Mouse (Mus musculus) limb, embryonic 11.5 days (tissue): Measurements from ENCODE around the gene Mllt3. TPM values are rescaled to one million over a fixed set of nuclear protein-coding genes. Genes with fewer than 3 reads are reported as not detected.

ENCODE experiments used
- ATAC-seq: fragments of 200-750 bp; cut with Nextera tagmentation; 2 replicates; pipeline ENCODE4 v1.8.0; 2017; ENCODE audit warnings: low read depth; ENCODE audit not compliant: insufficient number of reproducible peaks, low FRiP score, low TSS enrichment
- DNase-seq: peaks from one replicate; pipeline ENCODE4 v3.0.0-alpha.2; 2015; ENCODE audit warnings: low spot score
- H3K27ac ChIP-seq: fragments of 300-500 bp; sonication (generic); replicated peaks from 2 replicates; pipeline ENCODE4 v1.5.1; 2014; ENCODE audit warnings: low read depth, mild to moderate bottlenecking, low read length
- H3K27me3 ChIP-seq: fragments of 300-500 bp; sonication (generic); 2 replicates; pipeline ENCODE4 v1.6.1; 2014; ENCODE audit warnings: mild to moderate bottlenecking, low read length, mixed read lengths; ENCODE audit not compliant: control insufficient read depth, insufficient read depth
- H3K36me3 ChIP-seq: fragments of 300-500 bp; sonication (generic); 2 replicates; pipeline ENCODE4 v1.6.1; 2014; ENCODE audit warnings: mild to moderate bottlenecking, low read length, moderate library complexity, mixed read lengths; ENCODE audit not compliant: control insufficient read depth, insufficient read depth
- H3K4me1 ChIP-seq: fragments of 300-500 bp; sonication (generic); 2 replicates; pipeline ENCODE4 v1.6.1; 2014; ENCODE audit warnings: low read length, mixed read lengths; ENCODE audit not compliant: control insufficient read depth, insufficient read depth
- H3K4me2 ChIP-seq: fragments of 300-500 bp; sonication (generic); 2 replicates; pipeline ENCODE4 v1.6.1; 2014; ENCODE audit warnings: low read depth, mild to moderate bottlenecking, moderate library complexity; ENCODE audit not compliant: severe bottlenecking
- H3K4me3 ChIP-seq: fragments of 300-500 bp; sonication (generic); 2 replicates; pipeline ENCODE4 v1.5.1; 2014; ENCODE audit warnings: low read depth, low read length
- H3K9ac ChIP-seq: fragments of 300-500 bp; sonication (generic); 2 replicates; pipeline ENCODE4 v1.6.1; 2014; ENCODE audit warnings: mild to moderate bottlenecking, low read length
- H3K9me3 ChIP-seq: fragments of 300-500 bp; sonication (generic); 2 replicates; pipeline ENCODE4 v1.6.1; 2016; ENCODE audit warnings: low read length; ENCODE audit not compliant: control insufficient read depth
- WGBS: fragments of 180-500 bp; shearing (Covaris S2); extraction: QIAGEN DNeasy Blood & Tissue Kit; methylation state at CpG from one replicate; pipeline ENCODE4 v1.1.7; 2014; 5-methylcytosine and 5-hydroxymethylcytosine counted together
- polyA plus RNA-seq: library from polyadenylated mRNA; unstranded; fragments of >200 nt; fragmentation: Nextera tagmentation; extraction: Ambion mirVana; gene quantifications from 2 replicates; pipeline ENCODE4 v1.2.1, GENCODE M21; 2014

Mllt3 gene
- polyA plus RNA-seq, 1 experiment from 2014 or later, result 60.0 TPM

DNA sequence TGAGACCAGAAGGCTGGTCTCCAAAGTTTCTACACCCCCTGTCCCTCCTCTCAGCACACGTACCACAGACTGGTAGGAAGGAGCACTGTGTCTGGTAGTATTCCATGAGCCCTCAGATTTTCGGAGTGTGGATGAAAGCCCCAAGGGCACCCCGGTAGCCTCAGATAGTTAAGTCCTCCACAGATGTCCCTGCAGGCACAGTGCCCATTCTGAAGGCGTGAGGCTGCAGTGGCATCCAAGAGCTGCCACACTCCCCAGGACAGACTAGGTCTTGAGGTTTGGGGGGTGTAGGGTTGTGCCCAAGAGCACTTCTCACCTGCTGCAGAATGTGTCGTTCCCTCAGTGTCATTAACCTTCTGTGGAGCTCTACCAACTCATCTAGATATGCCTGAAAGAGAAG is 251.2 kb downstream of the Mllt3 start:
- Histone ChIP-seq H3K4me2 (no peak overlapping the region), H3K4me3 (no peak overlapping the region), H3K27ac (no peak overlapping the region), H3K9ac (no peak overlapping the region), H3K9me3 (no peaks in the 10 kb centered on the region), H3K36me3 (no peaks in the 10 kb centered on the region), H3K4me1 (peaks cover 7% of the 10 kb centered on the region), H3K27me3 (no peaks in the 10 kb centered on the region)
- DNase-seq (no peak), ATAC-seq (no peak)
- 84% methylated on average over 5 of the region's 5 CpGs for WGBS

GRCm38 (mm10) chr4:87775721-87776120 is 257.4 kb downstream of the Mllt3 start:
- no peak for ATAC-seq
- whole genome bisulfite sequencing, result 91% methylated on average over 2 of the region's 2 CpGs
- Histone ChIP-seq H3K4me3 (no peak overlapping the region), H3K9ac (no peak overlapping the region), H3K9me3 (no peaks in the 10 kb centered on the region), H3K4me1 (no peaks in the 10 kb centered on the region), H3K27me3 (no peaks in the 10 kb centered on the region), H3K36me3 (no peaks in the 10 kb centered on the region; the same call in 1 of the 2 replicates), H3K27ac (no peak overlapping the region), H3K4me2 (no peak overlapping the region)
- no peak for DNase-seq

GRCm38 (mm10) chr4:87774515-87774914 is 258.6 kb downstream of the Mllt3 start:
- WGBS, result 90% methylated on average over 4 of the region's 4 CpGs
- Histone ChIP-seq H3K27ac (no peak overlapping the region), H3K4me1 (no peaks in the 10 kb centered on the region), H3K9ac (no peak overlapping the region), H3K4me3 (no peak overlapping the region), H3K27me3 (no peaks in the 10 kb centered on the region), H3K4me2 (no peak overlapping the region), H3K9me3 (no peaks in the 10 kb centered on the region), H3K36me3 (no peaks in the 10 kb centered on the region; the same call in 1 of the 2 replicates)
- ATAC-seq, result no peak
- DNase-seq, result no peak

GRCm38 (mm10) chr4:87767711-87768561 is 265.2 kb downstream of the Mllt3 start:
- Histone ChIP-seq H3K9me3 (no peaks in the 10 kb centered on the region), H3K9ac (no peak overlapping the region), H3K27me3 (no peaks in the 10 kb centered on the region), H3K27ac (peak overlapping the region; percentile 30; the same call in 1 of the 2 replicates), H3K4me2 (no peak overlapping the region), H3K4me1 (peaks cover 8% of the 10 kb centered on the region; the same call in 1 of the 2 replicates), H3K36me3 (no peaks in the 10 kb centered on the region), H3K4me3 (no peak overlapping the region)
- ATAC-seq (peak; percentile 83), DNase-seq (peak; percentile 66)
- 26% methylated on average over 11 of the region's 11 CpGs for WGBS

DNA sequence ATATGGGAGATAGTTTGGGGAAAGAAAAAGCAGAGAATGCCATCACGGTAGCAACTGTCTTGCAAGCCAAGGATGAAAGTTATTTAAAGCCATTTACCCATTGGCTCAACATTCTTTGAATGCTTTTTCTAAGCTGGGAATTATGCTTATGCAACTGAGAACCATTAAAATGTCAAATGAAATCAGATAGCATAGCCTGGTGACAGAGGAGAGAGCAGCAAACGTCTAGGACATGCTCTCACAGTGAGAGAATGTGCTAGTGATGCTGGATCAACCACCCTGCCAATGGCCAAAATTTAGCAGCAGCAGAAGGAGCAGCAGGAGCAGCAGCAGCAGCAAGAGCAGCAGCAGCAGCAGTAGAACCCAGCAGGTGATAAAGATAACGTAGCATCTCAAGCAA is 267.4 kb downstream of the Mllt3 start:
- no peak for ATAC-seq
- H3K4me3 ChIP-seq, result no peak overlapping the region
- no peak overlapping the region for H3K4me2 ChIP-seq
- H3K27me3 ChIP-seq, result no peaks in the 10 kb centered on the region
- no peak overlapping the region for H3K27ac ChIP-seq
- peaks cover 8% of the 10 kb centered on the region; the same call in 1 of the 2 replicates for H3K4me1 ChIP-seq
- WGBS, result 49% methylated on average over 3 of the region's 3 CpGs
- no peaks in the 10 kb centered on the region for H3K36me3 ChIP-seq
- H3K9ac ChIP-seq, result no peak overlapping the region
- no peak for DNase-seq
- no peaks in the 10 kb centered on the region for H3K9me3 ChIP-seq

- Histone ChIP-seq H3K27me3 (no peaks in the 10 kb centered on the region), H3K4me1 (no peaks in the 10 kb centered on the region), H3K9me3 (no peaks in the 10 kb centered on the region), H3K9ac (no peak overlapping the region), H3K27ac (no peak overlapping the region), H3K4me3 (no peak overlapping the region), H3K36me3 (no peaks in the 10 kb centered on the region), H3K4me2 (no peak overlapping the region)
- DNase-seq (no peak), ATAC-seq (no peak)
- WGBS, result 89% methylated on average over 2 of the region's 2 CpGs
Observed at GRCm38 (mm10) chr4:87761075-87761474, 272.1 kb downstream of the Mllt3 start.

- H3K27me3 ChIP-seq, result no peaks in the 10 kb centered on the region
- no peak overlapping the region for H3K27ac ChIP-seq
- no peak for ATAC-seq
- H3K9ac ChIP-seq, result no peak overlapping the region
- WGBS, result 92% methylated on average over 1 of the region's 1 CpGs
- no peaks in the 10 kb centered on the region for H3K9me3 ChIP-seq
- H3K36me3 ChIP-seq, result no peaks in the 10 kb centered on the region
- no peak for DNase-seq
- H3K4me1 ChIP-seq, result no peaks in the 10 kb centered on the region
- no peak overlapping the region for H3K4me2 ChIP-seq
- H3K4me3 ChIP-seq, result no peak overlapping the region
Observed at GRCm38 (mm10) chr4:87760297-87760696, 272.9 kb downstream of the Mllt3 start.

DNA sequence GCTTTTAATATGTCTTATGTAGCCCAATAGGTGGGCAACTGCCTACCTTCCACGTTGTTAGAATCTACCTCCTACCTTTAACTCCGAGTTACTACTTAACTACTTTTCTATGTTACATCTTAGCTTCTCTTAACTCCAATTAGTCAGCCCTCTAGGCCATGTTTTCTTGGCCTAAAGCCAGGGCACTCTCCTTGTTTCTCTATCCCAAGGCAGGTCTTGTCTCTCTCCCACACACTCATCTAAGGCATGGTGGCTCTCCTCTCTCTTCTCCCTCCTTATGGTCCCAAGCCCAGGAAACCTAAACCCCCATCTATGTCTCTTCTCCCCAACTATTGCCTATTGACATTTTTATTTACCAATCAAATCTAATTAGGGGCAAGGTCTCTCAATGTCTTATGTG is 273.5 kb downstream of the Mllt3 start:
- H3K9me3 ChIP-seq, result no peaks in the 10 kb centered on the region
- WGBS, result 70% methylated on average over 2 of the region's 2 CpGs
- DNase-seq (no peak), ATAC-seq (no peak)
- H3K27ac ChIP-seq, result no peak overlapping the region
- H3K36me3 ChIP-seq, result no peaks in the 10 kb centered on the region
- H3K27me3 ChIP-seq, result no peaks in the 10 kb centered on the region
- H3K4me1 ChIP-seq, result no peaks in the 10 kb centered on the region
- no peak overlapping the region for H3K9ac ChIP-seq
- H3K4me2 ChIP-seq, result no peak overlapping the region
- H3K4me3 ChIP-seq, result no peak overlapping the region
